Comparison of ENCODE assay signal across 13 mouse cellular contexts in the genomic region with DNA sequence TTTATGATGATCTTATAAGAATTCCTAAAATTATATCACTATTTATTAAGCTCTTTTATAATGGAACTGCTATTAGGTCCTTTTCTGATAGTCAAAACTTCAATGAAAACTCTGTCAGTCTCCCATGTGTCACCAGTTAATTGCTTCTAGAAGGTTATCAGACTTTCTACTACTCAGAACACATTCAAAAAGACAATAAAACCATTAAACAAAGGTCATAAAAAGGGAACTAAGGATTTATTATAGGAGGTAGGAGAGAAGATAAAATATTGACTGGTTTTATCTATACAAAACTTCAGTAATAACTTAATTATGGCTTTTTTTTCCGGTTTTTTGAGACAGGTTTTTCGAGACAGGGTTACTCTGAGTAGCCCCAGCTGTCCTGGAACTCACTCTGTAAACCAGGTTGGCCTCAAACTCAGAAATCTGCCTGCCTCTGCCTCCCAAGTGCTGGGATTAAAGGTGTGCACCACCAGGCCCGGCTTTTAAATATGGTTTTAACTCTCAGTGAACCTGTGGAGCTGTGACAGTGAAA. TPM values are rescaled to one million over a fixed set of nuclear protein-coding genes. Genes with fewer than 3 reads are reported as not detected.
"Had no signal": no experiment of that assay in that cellular context is flagged by ENCODE, and none has a peak within 500 bp of the region (broad histone marks: within the 10 kb centered on the region; RNA-seq: fewer than 3 reads in every experiment).

No protein-coding gene starts in this region.

RNA-seq across cellular contexts. Expression of a gene that starts 8.3 kb away (rescaled TPM):
- polyA plus RNA-seq: neural tube, embryonic 13.5 days; neural tube, embryonic 14.5 days; neural tube, embryonic 15.5 days; small intestine, adult 2 months; spleen, adult 2 months; stomach, embryonic 14.5 days; stomach, embryonic 15.5 days; stomach, embryonic 16.5 days; stomach, postnatal 0 days; testis, adult 2 months; thymus, postnatal 0 days; urinary bladder, adult 2 months had no signal

RNA-seq across cellular contexts. Expression of a gene that starts 20.6 kb away (rescaled TPM):
- polyA plus RNA-seq: neural tube, embryonic 13.5 days; neural tube, embryonic 14.5 days; neural tube, embryonic 15.5 days; small intestine, adult 2 months; spleen, adult 2 months; stomach, embryonic 14.5 days; stomach, embryonic 15.5 days; stomach, embryonic 16.5 days; stomach, postnatal 0 days; thymus, adult 2 months; thymus, postnatal 0 days; urinary bladder, adult 2 months had no signal

RNA-seq across cellular contexts. Expression of a gene that starts 38.7 kb away (rescaled TPM):
- polyA plus RNA-seq: neural tube, embryonic 13.5 days; neural tube, embryonic 14.5 days; neural tube, embryonic 15.5 days; small intestine, adult 2 months; spleen, adult 2 months; stomach, embryonic 14.5 days; stomach, embryonic 15.5 days; stomach, embryonic 16.5 days; stomach, postnatal 0 days; testis, adult 2 months; thymus, adult 2 months; thymus, postnatal 0 days; urinary bladder, adult 2 months had no signal

RNA-seq across cellular contexts. Expression of a gene that starts 42.3 kb away (rescaled TPM):
- polyA plus RNA-seq: neural tube, embryonic 13.5 days; neural tube, embryonic 14.5 days; neural tube, embryonic 15.5 days; small intestine, adult 2 months; spleen, adult 2 months; stomach, embryonic 14.5 days; stomach, embryonic 15.5 days; stomach, embryonic 16.5 days; stomach, postnatal 0 days; testis, adult 2 months; thymus, adult 2 months; thymus, postnatal 0 days; urinary bladder, adult 2 months had no signal

RNA-seq across cellular contexts. Expression of a gene that starts 44.1 kb away (rescaled TPM):
- polyA plus RNA-seq: neural tube, embryonic 13.5 days; neural tube, embryonic 14.5 days; neural tube, embryonic 15.5 days; small intestine, adult 2 months; spleen, adult 2 months; stomach, embryonic 14.5 days; stomach, embryonic 15.5 days; stomach, embryonic 16.5 days; stomach, postnatal 0 days; testis, adult 2 months; thymus, adult 2 months; thymus, postnatal 0 days; urinary bladder, adult 2 months had no signal
